Comparison of ENCODE assay signal across 22 mouse cellular contexts in the genomic region with DNA sequence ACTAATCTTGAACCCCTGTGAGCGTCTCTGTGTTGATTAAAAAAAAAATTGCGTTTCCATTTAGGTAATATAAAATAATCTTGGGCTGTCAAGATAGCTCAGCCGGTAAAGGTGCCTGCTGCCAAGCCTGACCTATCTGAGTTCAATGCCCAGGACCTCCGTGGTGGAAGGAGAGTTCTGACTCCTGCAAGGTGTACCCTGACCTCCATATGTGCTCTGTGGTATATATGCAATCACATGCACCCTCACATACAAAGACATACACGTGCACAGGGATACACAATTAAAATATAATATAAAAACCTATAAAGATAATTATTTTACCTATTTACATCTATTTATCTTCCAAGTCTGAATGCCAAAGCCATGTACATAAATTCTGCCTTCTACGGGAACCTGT.
DNase-seq lines count a peak whose midpoint lies in the region; ATAC-seq and TF ChIP-seq lines count a peak whose summit lies in the region.
"Had no signal": no experiment of that assay in that cellular context is flagged by ENCODE, and none has a peak within 500 bp of the region (broad histone marks: within the 10 kb centered on the region; RNA-seq: fewer than 3 reads in every experiment).

No protein-coding gene starts in this region.

- no peak for ATAC-seq in liver, embryonic 11.5 days (replicated peaks; ENCODE audit: low FRiP score)
- ATAC-seq in liver, postnatal 0 days: no peak
- ATAC-seq: activated CD4-positive, CD25-positive, alpha-beta regulatory T cell, adult 4 months; forebrain, postnatal 0 days; intestine, embryonic 16.5 days had no signal

- H3K27me3 ChIP-seq in liver, embryonic 11.5 days (replicated peaks; ENCODE audit: control insufficient read depth, insufficient read depth, low read length): no peaks in the 10 kb centered on the region
- no peaks in the 10 kb centered on the region for H3K27me3 ChIP-seq in liver, postnatal 0 days (ENCODE audit: insufficient read depth, low read length)
- H3K27me3 ChIP-seq in MEL (ENCODE audit: control insufficient read depth in 1 of 2, insufficient read depth in 2 of 2, low read length in 2 of 2): no peaks in the 10 kb centered on the region
- H3K27me3 ChIP-seq: embryonic facial prominence, embryonic 13.5 days; forebrain, embryonic 12.5 days; heart, embryonic 12.5 days; heart, embryonic 15.5 days; hindbrain, embryonic 12.5 days; hindbrain, embryonic 15.5 days had no signal

- no peak overlapping the region for H3K4me2 ChIP-seq in liver, embryonic 11.5 days
- H3K4me2 ChIP-seq in liver, postnatal 0 days (ENCODE audit: low read depth, low read length): no peak overlapping the region
- H3K4me2 ChIP-seq: embryonic facial prominence, embryonic 13.5 days; forebrain, embryonic 12.5 days; heart, embryonic 12.5 days; heart, embryonic 15.5 days; hindbrain, embryonic 12.5 days; hindbrain, embryonic 15.5 days had no signal

- no peaks in the 10 kb centered on the region for H3K79me2 ChIP-seq in MEL (ENCODE audit: control insufficient read depth, insufficient read depth, low read length, poor library complexity)

- H3K4me1 ChIP-seq in liver, embryonic 11.5 days (replicated peaks; ENCODE audit: control insufficient read depth, insufficient read depth, low read length): no peaks in the 10 kb centered on the region
- H3K4me1 ChIP-seq in liver, postnatal 0 days (ENCODE audit: insufficient read depth): peaks cover 7% of the 10 kb centered on the region; the same call in 1 of the 2 replicates
- H3K4me1 ChIP-seq in MEL (ENCODE audit: control insufficient read depth in 1 of 2, insufficient read depth in 2 of 2, low read length in 2 of 2): no peaks in the 10 kb centered on the region; a peak in 1 of 4 replicates
- H3K4me1 ChIP-seq: embryonic facial prominence, embryonic 13.5 days; forebrain, embryonic 12.5 days; heart, embryonic 15.5 days; hindbrain, embryonic 12.5 days had no signal

- WGBS in liver, embryonic 11.5 days: 76% methylated on average over 6 of the region's 6 CpGs
- 74% methylated on average over 6 of the region's 6 CpGs for WGBS in liver, postnatal 0 days (ENCODE audit: insufficient replicate concordance)

- peak; percentile 55 for DNase-seq in heart, adult 11 months
- DNase-seq in heart, postnatal 4 days: no peak
- DNase-seq in liver, embryonic 11.5 days (ENCODE audit: low spot score): peak; percentile 25
- no peak for DNase-seq in liver, postnatal 0 days
- no peak for DNase-seq in MEL (ENCODE audit: low read depth, low spot score)
- DNase-seq in adrenal gland, adult 18-20 months (ENCODE audit: low spot score in 2 of 2): no peak
- DNase-seq: adrenal gland, postnatal 10 days; adrenal gland, postnatal 36 days; cerebellum, adult 18-20 months; gastrocnemius, adult 2 months; gastrocnemius, postnatal 14 days; heart, postnatal 36 days had no signal

- TF ChIP-seq EP300 in liver, postnatal 0 days (IDR thresholded peaks at IDR 0.05; ENCODE audit: low read depth): no peak
- TF ChIP-seq EP300 in MEL (IDR thresholded peaks at IDR 0.05; ENCODE audit: low read depth in 1 of 2, low read length in 2 of 2): no peak

- no peaks in the 10 kb centered on the region for H3K9me3 ChIP-seq in liver, embryonic 11.5 days (ENCODE audit: control insufficient read depth, low read length)
- H3K9me3 ChIP-seq in liver, postnatal 0 days (ENCODE audit: low read length): no peaks in the 10 kb centered on the region
- H3K9me3 ChIP-seq in MEL (replicated peaks; ENCODE audit: insufficient read depth, low read length): no peaks in the 10 kb centered on the region
- H3K9me3 ChIP-seq: embryonic facial prominence, embryonic 13.5 days; forebrain, embryonic 12.5 days; heart, embryonic 12.5 days; heart, embryonic 15.5 days; hindbrain, embryonic 12.5 days; hindbrain, embryonic 15.5 days had no signal

- no peak for TF ChIP-seq CTCF in liver, postnatal 0 days (IDR thresholded peaks at IDR 0.05; ENCODE audit: low read depth)
- no peak for TF ChIP-seq CTCF in MEL (IDR thresholded peaks at IDR 0.05 in 2 of 3, conservative IDR thresholded peaks at IDR 0.05 in 1 of 3; ENCODE audit: control insufficient read depth in 1 of 3, insufficient read depth in 1 of 3, low read depth in 2 of 3, low read length in 3 of 3, poor library complexity in 1 of 3, severe bottlenecking in 1 of 3)

- TF ChIP-seq POLR2A in MEL (IDR thresholded peaks at IDR 0.05; ENCODE audit: control insufficient read depth in 1 of 2, insufficient read depth in 1 of 2, low read depth in 1 of 2, low read length in 2 of 2, poor library complexity in 1 of 2): no peak

- H3K4me3 ChIP-seq in liver, embryonic 11.5 days (ENCODE audit: low read depth, low read length): no peak overlapping the region
- no peak overlapping the region for H3K4me3 ChIP-seq in liver, postnatal 0 days (ENCODE audit: low read depth, low read length)
- no peak overlapping the region for H3K4me3 ChIP-seq in MEL (ENCODE audit: control insufficient read depth in 1 of 2, insufficient read depth in 1 of 2, low read depth in 2 of 2, low read length in 2 of 2)
- H3K4me3 ChIP-seq: embryonic facial prominence, embryonic 13.5 days; erythroblast, embryonic 14.5 days; forebrain, embryonic 12.5 days; gastrocnemius, adult 2 months; heart, embryonic 12.5 days; heart, embryonic 15.5 days; hindbrain, embryonic 12.5 days; hindbrain, embryonic 15.5 days had no signal

- H3K9ac ChIP-seq in liver, embryonic 11.5 days (ENCODE audit: low read depth, low read length): no peak overlapping the region
- H3K9ac ChIP-seq in liver, postnatal 0 days (replicated peaks): no peak overlapping the region
- H3K9ac ChIP-seq in MEL (ENCODE audit: control insufficient read depth, low read depth, low read length, poor library complexity, severe bottlenecking): no peak overlapping the region
- H3K9ac ChIP-seq: embryonic facial prominence, embryonic 13.5 days; forebrain, embryonic 12.5 days; forebrain, postnatal 0 days; heart, embryonic 12.5 days; heart, embryonic 15.5 days; hindbrain, embryonic 12.5 days; hindbrain, embryonic 15.5 days had no signal

- H3K27ac ChIP-seq in liver, embryonic 11.5 days (ENCODE audit: low read depth, low read length): no peak overlapping the region
- no peak overlapping the region for H3K27ac ChIP-seq in liver, postnatal 0 days (ENCODE audit: low read depth)
- H3K27ac ChIP-seq in MEL (ENCODE audit: control insufficient read depth, low read depth, low read length): no peak overlapping the region
- H3K27ac ChIP-seq: embryonic facial prominence, embryonic 13.5 days; forebrain, embryonic 12.5 days; gastrocnemius, adult 2 months; heart, embryonic 15.5 days; hindbrain, embryonic 12.5 days; hindbrain, embryonic 15.5 days had no signal

- H3K36me3 ChIP-seq in liver, embryonic 11.5 days (ENCODE audit: control insufficient read depth, insufficient read depth, low read length): no peaks in the 10 kb centered on the region
- H3K36me3 ChIP-seq in liver, postnatal 0 days (replicated peaks; ENCODE audit: insufficient read depth, low read length): no peaks in the 10 kb centered on the region
- no peaks in the 10 kb centered on the region for H3K36me3 ChIP-seq in MEL (ENCODE audit: control insufficient read depth in 1 of 2, insufficient read depth in 2 of 2, low read length in 2 of 2)
- H3K36me3 ChIP-seq: embryonic facial prominence, embryonic 13.5 days; forebrain, embryonic 12.5 days; hindbrain, embryonic 12.5 days; hindbrain, embryonic 15.5 days had no signal

- TF ChIP-seq RAD21 in MEL (IDR thresholded peaks at IDR 0.05; ENCODE audit: low read depth, low read length): no peak

TF ChIP-seq in MEL, 35 proteins besides CTCF, POLR2A, EP300 and RAD21:
- 0 out of 2 replicates have a peak, but pooled peaks have one; percentile 1 for TF ChIP-seq MXI1 (IDR thresholded peaks at IDR 0.05; ENCODE audit: low read depth, low read length)
- TF ChIP-seq HCFC1 (IDR thresholded peaks at IDR 0.05; ENCODE audit: low read depth, low read length): no peak
- no peak for TF ChIP-seq MYC (IDR thresholded peaks at IDR 0.05; ENCODE audit: low read depth, low read length)
- no peak for TF ChIP-seq ZNF384 (IDR thresholded peaks at IDR 0.05; ENCODE audit: low read depth, low read length)
- TF ChIP-seq BHLHE40 (IDR thresholded peaks at IDR 0.05; ENCODE audit: borderline replicate concordance, low read depth, low read length): no peak
- TF ChIP-seq ETS1 (IDR thresholded peaks at IDR 0.05; ENCODE audit: low read depth, low read length): no peak
- TF ChIP-seq MAZ (IDR thresholded peaks at IDR 0.05; ENCODE audit: low read depth, low read length): 0 out of 2 replicates have a peak, but pooled peaks have one; percentile 2
- TF ChIP-seq GABPA (IDR thresholded peaks at IDR 0.05; ENCODE audit: low read depth, low read length): no peak
TF ChIP-seq in MEL: peak in this region for 2.

Comparison
In these comparisons a context has a peak if more than half of its experiments do, and no peak if none do; other contexts are left out.
1. DNase-seq: peak in heart, adult 11 months (single experiment) and liver, embryonic 11.5 days (single experiment); none in heart, postnatal 4 days (single experiment), liver, postnatal 0 days (single experiment), MEL (single experiment) and adrenal gland, adult 18-20 months (0 of 2).